Mouse (Mus musculus) heart, adult 9 months (tissue): ENCODE measurements around the gene Saxo1.

Experiments used
- DNase-seq, 2 experiments: peaks; one replicate each; pipeline ENCODE4 v3.0.0; 2022; ENCODE audit warnings: low spot score in 2 of 2

Gene Saxo1

DNA sequence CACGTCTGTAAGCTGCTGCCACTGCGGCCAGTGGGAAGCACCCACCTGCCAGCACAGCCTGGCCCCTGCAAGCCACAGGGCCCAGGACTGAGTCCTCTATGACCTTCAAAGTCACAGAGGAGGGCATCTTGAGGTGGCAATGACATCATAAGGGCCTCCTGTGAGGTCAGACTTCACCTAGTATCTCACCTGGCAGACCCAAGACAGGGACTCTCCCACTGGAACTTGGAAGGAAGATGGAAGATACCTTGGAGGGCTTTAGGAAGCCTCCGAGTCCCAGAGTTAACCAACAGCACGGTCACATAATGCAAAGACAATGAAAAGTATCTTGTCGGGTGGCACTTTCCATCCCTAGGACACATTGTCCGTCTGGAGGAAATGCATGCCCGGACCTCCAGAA is at the start of gene Saxo1:
TSS of gene Saxo1 (minus strand) at position 101 of the 400 bp plus-strand sequence.
- DNase-seq, result no peak

- no peak for DNase-seq
These were observed 33.2 kb upstream of the Saxo1 start for GRCm38 (mm10) chr4:86591304-86591703.

DNA sequence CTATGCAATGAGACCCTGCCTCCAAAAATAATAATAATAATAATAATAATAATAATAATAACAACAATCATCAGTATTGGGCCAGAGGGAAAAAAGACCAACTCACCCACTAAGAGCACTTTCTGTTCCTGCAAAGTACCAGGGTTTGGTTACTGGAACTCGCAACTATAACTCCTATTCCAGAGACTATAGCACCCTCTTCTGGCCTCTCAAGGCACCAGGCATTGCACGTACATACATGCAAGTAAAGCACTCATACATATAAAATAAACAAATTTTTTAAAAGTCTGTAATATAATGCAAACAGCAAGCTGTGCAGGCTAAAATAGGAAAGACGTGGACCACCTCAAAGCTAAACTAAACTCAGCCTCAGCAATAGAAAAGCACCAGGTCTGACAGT is 30.1 kb upstream of the Saxo1 start:
- no peak for DNase-seq

- no peak for DNase-seq
These were observed 22.5 kb upstream of the Saxo1 start for GRCm38 (mm10) chr4:86580591-86580990.

DNA sequence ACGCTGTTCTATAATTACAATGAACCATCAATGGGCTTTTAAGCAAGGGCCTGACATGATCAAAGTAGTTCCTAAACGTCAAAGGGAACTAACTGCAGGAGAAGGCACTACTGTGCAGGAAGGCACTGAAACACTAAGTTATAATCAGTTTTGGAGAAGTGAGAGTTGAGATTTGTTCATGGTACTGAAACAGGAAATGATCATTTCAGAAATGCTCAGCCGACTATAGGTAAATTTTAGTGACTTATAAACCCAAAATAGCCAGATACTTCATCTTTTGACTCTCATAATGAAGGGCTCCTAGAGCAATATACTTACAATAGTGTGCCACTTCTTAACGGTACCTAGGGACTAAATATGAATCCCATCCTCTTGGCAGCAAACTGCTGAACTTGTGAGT is 21.9 kb upstream of the Saxo1 start:
- DNase-seq, result peak in 1 of 2 experiments; percentile 5

- no peak for DNase-seq
These were observed 18.6 kb upstream of the Saxo1 start for GRCm38 (mm10) chr4:86576630-86577225.

DNA sequence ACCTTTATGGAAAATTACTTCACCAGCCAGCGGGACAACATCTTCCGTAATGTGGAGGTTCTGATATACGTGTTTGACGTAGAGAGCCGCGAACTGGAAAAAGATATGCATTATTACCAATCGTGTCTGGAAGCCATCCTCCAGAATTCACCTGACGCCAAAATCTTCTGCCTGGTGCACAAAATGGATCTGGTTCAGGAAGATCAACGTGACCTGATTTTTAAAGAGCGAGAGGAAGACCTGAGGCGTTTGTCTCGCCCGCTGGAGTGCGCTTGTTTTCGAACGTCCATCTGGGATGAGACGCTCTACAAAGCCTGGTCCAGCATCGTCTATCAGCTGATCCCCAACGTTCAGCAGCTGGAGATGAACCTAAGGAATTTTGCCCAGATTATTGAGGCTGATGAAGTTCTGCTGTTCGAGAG is 18.0 kb upstream of the Saxo1 start:
- peak in 1 of 2 experiments; percentile 3 for DNase-seq

DNA sequence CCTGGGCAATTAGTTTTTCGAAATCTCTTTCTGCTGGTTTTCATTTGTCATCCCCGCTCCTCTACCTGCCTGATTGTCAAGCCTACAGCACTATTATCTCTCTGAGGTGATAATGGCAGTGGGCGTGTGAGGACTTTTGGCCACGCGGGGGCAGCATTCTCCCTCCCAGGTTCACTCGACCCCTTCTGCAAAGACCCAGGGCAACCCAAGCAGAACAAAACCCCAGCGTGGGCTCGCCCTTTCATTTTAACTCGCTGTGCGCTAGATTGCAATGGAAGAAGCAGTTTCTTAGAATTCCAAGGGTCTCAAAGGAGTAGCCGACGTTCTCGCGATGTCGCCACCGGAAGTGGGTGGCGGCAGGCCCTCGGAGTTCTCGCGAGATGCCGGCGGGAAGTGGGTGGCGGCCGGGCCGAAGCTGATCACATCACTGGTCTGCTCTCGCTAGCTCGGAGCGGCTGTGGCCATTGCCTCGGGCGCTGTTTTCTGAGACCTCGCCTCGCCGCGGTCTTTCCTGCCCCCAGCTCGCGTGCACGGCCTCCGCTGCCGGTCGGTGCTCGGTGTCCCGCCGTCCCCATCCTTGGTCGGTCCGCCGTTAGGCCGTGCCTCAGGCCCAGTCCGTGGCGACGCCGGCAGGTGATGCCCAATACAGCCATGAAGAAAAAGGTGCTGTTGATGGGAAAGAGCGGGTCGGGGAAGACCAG is 17.3 kb upstream of the Saxo1 start, which contains the start of gene Rraga:
TSS of gene Rraga (plus strand) at position 386 of the 701 bp plus-strand sequence.
- peak; percentile 92 to 95 for DNase-seq

GRCm38 (mm10) chr4:86574939-86575282 is 16.8 kb upstream of the Saxo1 start:
- DNase-seq, result peak in 1 of 2 experiments; percentile 8

DNA sequence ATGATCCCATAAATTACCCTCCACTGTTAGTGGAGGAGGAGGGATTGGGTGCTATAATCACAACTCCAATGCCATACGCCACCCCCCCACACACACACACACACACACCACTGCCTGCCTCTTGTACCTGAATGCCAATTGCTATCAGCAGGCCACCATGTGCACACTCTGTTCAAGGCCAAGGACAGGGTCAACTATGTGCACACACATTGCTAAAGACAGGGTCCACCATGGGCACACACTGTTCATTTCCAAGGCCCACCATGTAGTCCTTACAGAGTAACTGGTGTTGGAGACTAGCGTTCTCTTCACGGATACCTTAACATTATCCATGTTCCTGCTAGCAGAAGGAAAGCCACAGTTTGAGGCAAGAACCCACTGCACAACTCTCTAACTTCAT is 2.9 kb upstream of the Saxo1 start:
- no peak for DNase-seq

DNA sequence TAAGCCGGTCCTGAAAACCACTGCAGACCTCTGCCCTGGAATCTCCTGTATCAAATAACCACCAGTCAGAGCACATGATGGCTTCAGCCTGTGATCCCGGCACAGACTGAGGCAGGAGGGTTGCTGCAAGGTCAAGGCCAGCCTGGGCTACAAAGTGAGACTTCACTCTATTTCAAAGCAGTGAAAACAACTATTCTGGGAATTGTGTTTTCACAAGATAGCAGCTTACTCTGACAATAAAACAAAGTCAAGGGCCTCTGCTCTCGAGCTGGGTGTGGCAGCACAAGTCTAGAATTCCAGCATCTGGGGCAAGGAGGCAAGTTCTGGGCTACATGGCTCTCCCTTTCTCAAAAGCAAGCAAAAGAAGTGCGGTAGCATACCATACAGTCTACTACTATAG is 878 bp upstream of the Saxo1 start:
- DNase-seq, result no peak

DNA sequence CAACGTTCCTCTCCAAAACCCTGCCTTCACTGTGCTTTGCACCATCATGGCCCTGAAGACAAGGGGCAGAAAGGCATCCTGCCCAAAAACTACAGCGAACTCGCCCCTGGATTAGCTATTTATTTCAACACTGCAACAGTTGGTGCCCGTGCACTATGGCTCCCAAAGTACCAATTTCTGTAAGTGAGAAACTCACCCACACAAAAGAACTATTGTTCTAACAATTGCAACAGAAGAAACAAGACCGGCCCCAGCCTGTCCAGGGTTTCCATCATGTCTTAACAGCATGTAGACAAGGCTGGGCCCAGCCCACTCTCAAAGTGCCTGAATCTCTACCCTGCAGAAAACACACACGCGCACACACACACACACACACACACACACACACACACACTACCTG is 757 bp downstream of the Saxo1 start:
- no peak for DNase-seq

DNA sequence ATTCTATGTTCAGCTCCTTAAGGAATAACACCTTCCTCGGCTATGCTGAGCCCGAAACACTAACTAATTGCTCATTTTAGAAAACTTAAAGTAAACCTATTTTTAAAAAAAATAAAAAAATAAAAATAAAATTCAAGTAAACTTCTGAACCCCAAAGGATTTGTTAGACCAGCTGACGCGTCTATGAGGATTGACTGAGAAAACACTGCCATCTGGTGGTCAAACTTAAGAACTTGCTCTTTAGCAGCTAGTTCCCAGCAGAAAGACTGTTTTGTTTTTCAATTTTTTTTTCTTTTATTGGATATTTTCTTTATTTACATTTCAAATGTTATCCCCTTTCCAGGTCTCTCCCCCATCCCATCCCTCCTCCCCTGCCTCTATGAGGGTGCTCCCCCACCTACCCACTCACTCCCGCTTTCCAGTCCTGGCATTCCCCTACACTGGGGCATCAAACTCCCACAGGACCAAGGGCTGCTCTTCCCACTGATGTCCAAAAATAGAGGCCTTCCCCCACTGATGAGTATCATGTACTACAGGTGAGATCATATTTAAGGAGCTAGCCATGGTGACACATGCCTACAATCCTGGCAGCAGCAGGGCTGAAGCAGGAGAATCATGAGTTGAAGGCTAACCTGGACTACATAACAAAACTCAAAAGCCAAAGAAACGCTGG is 3.0 kb downstream of the Saxo1 start:
- DNase-seq, result no peak

DNA sequence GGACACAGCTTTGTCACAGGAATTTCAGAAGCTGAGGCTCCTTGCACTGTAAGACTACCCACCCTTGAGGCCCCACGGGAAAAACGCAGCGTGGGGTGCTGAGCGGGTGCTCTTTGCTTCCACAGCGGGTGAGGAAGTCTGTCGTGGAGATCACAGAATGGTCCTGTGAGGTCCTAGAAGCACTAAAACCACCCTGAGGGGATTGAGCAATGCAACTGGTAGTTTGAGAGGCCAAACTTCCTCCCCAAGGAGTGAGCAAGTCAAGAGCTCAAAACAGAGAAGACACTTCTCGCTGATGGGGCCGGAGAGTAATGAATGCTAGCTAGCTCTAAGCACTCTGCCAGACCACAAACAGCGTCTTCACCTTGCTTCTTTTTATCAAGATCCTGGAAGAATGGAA is 9.8 kb downstream of the Saxo1 start:
- DNase-seq, result no peak

GRCm38 (mm10) chr4:86545615-86546014 is 12.5 kb downstream of the Saxo1 start:
- peak in 1 of 2 experiments; percentile 8 for DNase-seq

- no peak for DNase-seq
These were observed 14.1 kb downstream of the Saxo1 start for GRCm38 (mm10) chr4:86543999-86544398.

DNA sequence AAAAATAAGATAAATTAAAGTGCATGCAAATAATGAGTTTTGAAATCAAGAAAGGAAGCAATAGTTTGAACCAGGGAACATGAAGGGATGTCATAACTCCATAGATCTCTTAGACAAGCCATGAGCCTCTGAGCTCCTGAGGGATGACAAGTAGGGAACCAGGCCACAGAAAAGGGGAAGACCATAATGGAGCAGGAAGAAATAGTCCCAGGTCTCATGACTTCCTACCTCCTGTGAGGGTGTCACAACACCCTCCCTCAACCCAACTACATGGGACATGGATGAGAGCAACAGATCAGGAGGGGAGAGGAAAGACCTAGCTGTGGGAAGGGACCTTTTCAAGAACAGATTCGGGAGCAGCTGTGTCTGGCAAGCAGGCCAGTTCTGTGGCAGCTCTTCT is 16.6 kb downstream of the Saxo1 start:
- DNase-seq, result no peak

GRCm38 (mm10) chr4:86538936-86539335 is 19.2 kb downstream of the Saxo1 start:
- no peak for DNase-seq

- peak in 1 of 2 experiments; percentile 10 for DNase-seq
These were observed 20.2 kb downstream of the Saxo1 start for GRCm38 (mm10) chr4:86537972-86538371.

GRCm38 (mm10) chr4:86534091-86534481 is 24.0 kb downstream of the Saxo1 start:
- no peak for DNase-seq

GRCm38 (mm10) chr4:86533406-86534090 is 24.6 kb downstream of the Saxo1 start:
- no peak for DNase-seq

DNA sequence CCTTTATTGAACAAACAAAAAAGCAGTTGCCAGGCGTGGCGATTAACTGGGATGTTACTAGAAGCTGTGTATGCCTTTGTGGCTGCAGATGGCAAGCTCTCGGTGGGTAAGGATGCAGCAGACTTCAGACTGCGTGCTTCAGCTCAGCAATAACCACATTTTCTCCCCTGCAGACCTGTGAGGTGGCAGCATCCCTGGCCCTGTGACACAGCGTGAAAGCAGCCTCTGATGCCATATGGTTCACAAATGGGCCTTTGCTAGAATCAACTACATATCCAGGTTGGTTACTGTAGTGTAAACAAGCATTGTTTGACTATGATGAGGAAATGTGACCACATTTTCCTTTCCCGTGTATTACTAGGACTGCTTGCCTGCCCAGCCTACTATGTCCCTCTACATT is 29.0 kb downstream of the Saxo1 start:
- DNase-seq, result no peak
